Mouse (Mus musculus) megakaryocyte progenitor cell, adult 5-6 weeks (primary cell): Measurements from ENCODE around the gene Etd. TPM values are rescaled to one million over a fixed set of nuclear protein-coding genes. Genes with fewer than 3 reads are reported as not detected.
"Not testable (repeated sequence)": the region's sequence is repeated elsewhere in the genome, so short reads cannot be mapped to it uniquely, and the experiment has no call there.

Experiments
- ATAC-seq: replicated peaks from 2 replicates; pipeline ENCODE4 v1.8.0; 2016; ENCODE audit warnings: mild to moderate bottlenecking, moderate TSS enrichment, inconsistent platforms; ENCODE audit not compliant: poor library complexity
- total RNA-seq, 2 experiments: library from RNA; stranded (forward) in 1 of 2; stranded (reverse) in 1 of 2; fragments of 157-497, 149-512 nt in 1 of 2; fragments of 200-1000 nt in 1 of 2; gene quantifications; 2 replicates each; pipeline versions ENCODE4 v1.2.3 to v1.2.4; 2015 to 2017

Etd gene
- total RNA-seq (2015) = not detected in 2 replicates
- not detected in 2 replicates for total RNA-seq (2017)

DNA sequence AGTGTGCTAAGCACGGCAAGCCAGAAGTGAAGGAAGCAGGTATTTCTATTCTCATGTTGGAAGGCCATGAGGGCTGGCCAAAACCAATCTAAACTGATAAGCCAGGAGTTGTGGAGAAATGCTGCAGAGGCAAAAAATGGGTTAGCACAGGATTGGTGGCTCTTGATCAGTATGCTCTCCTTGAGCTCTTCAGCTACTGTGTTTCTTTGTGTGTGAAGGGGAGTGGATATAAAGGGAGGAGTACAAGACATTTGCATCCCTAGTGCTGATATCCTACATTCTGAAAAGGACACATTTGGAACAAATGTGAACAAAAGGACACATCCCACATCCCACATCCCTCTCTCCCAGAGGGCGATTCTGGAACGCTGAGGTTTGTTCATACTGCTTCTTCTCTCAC, at the start of gene Etd:
TSS of gene Etd (plus strand) at position 301 of the 400 bp plus-strand sequence.
- no peak for ATAC-seq

DNA sequence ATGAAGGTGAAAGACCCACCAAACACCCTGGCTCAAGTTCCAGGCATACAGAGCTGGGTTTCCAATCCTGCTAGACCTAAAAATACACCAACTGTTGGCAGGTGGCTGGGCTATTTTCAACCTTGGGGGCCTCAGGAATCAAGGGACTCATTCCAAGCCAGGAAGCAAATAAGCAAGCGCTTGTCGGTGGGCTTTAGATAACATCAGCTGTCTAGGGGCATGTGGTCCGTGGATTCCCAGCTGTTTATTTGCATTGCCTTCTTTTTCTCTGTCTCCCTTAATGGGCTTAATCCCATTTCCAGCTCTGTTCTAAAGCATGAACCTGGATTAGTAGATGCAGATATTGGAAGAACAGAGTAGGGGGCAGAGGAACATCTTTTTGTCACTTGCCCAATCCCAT, 48.4 kb upstream of the Etd start:
- no peak for ATAC-seq

DNA sequence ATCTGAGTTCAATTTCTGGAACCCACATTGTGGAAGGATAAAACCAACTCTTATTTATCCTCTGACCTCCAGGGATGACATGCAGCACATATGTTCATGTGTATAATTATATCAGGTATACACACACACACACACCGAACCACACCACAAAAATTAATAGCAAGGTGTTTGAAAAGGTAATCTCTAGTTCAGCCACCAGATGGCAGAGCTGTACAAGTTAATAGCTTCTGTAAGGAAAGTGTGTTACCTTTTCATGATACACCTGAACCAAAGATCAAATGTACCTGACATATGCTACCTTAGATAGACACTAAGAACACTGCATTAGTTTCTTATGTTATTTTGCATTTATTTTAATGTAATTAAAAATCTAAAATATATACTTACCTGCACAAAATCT, 1.8 kb upstream of the Etd start:
- ATAC-seq = no peak

DNA sequence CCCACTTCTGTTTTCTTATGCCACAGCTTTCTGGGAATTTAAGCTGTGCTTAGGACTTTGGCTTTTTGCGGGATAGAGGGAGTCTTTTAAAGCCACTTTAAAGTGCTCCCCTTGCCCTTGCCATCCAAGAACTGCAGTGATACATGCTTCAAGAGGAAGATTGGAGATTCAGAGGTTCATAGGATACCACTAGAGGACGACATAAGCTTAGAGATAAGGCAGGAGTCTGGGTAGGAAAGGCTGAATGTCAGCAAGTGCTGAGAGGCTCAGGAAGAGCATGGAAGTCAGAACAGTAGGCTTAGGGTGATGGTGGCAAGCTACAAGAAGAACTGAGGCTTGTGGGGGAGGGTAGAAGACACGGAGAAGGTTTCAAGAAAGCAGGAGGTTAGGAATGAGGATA, 24.9 kb downstream of the Etd start:
- ATAC-seq = no peak

DNA sequence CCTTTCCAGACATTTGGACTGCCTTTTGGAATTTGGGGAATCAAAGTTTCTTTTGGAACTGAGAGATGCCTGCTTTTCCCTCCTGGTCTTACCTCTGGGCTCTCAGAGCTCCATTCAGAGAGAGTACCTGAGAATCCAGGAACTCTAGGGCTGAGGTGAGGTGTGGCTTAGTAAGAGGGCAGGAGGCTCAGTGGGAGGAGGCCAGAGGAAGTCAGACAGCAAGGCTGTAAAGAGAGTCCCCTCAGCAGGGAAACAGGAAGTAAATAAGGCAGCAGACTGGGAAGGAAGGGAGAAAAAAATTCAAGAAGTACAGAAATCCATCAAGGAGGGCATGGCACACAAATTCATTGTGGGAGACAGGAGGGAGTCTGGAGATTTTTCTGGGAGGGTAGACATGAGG, 29.5 kb downstream of the Etd start:
- ATAC-seq = not testable (repeated sequence)

Other genes starting within 250 kb of the Etd start
- not detected in 2 replicates for gene Plac1, start 194.8 kb upstream of the Etd start, total RNA-seq (2015)
- gene Plac1, start 194.8 kb upstream of the Etd start, total RNA-seq (2017) = not detected in 2 replicates
- 21.7 and 28.2 TPM in 2 replicates for gene Fam122b, start 165.1 kb upstream of the Etd start, total RNA-seq (2015)
- 5.0 and 6.5 TPM in 2 replicates for gene Fam122b, start 165.1 kb upstream of the Etd start, total RNA-seq (2017)
- not detected in 2 replicates for gene Fam122c, start 161.5 kb upstream of the Etd start, total RNA-seq (2015)
- gene Fam122c, start 161.5 kb upstream of the Etd start, total RNA-seq (2017) = not detected in 2 replicates
- 30.3 and 30.6 TPM in 2 replicates for gene Mospd1, start 64.4 kb upstream of the Etd start, total RNA-seq (2015)
- gene Mospd1, start 64.4 kb upstream of the Etd start, total RNA-seq (2017) = 21.4 and 26.9 TPM in 2 replicates
- 3.6 and 13.3 TPM in 2 replicates for gene Rtl8c, start 173.1 kb downstream of the Etd start, total RNA-seq (2015)
- 8.4 TPM in 1 of 2 replicates, not detected in the other for gene Rtl8c, start 173.1 kb downstream of the Etd start, total RNA-seq (2017)
- gene Gm14597, start 174.1 kb downstream of the Etd start, total RNA-seq (2015) = not detected in 2 replicates
- gene Gm14597, start 174.1 kb downstream of the Etd start, total RNA-seq (2017) = not detected in 2 replicates
- gene Rtl8a, start 208.8 kb downstream of the Etd start, total RNA-seq (2015) = 9.8 and 11.0 TPM in 2 replicates
- 3.3 and 7.3 TPM in 2 replicates for gene Rtl8a, start 208.8 kb downstream of the Etd start, total RNA-seq (2017)
- gene Rtl8b, start 235.5 kb downstream of the Etd start, total RNA-seq (2015) = 12.8 and 15.5 TPM in 2 replicates
- gene Rtl8b, start 235.5 kb downstream of the Etd start, total RNA-seq (2017) = 3.3 and 7.5 TPM in 2 replicates